Mouse (Mus musculus): ENCODE data around the gene Slc8a2. TPM values are rescaled to one million over a fixed set of nuclear protein-coding genes. Genes with fewer than 3 reads are reported as not detected.

Slc8a2 gene
- polyA plus RNA-seq (2016; fragmentation: Nextera tagmentation; extraction: Ambion mirVana) = 0.26 and 0.42 TPM in 2 replicates

- H3K36me3 ChIP-seq = peaks cover 11% of the 10 kb centered on the region
- peak; percentile 87 for DNase-seq (ENCODE audit: low spot score)
- 2% methylated on average over 12 of the region's 12 CpGs for WGBS
- H3K4me3 ChIP-seq = peak within 1 kb of the TSS; percentile 79
- no peaks in the 10 kb centered on the region for H3K9me3 ChIP-seq
- peaks cover 11% of the 10 kb centered on the region; the same call in 1 of the 2 replicates for H3K27me3 ChIP-seq (ENCODE audit: insufficient read depth, poor library complexity, severe bottlenecking)
- H3K4me1 ChIP-seq (replicated peaks) = peaks cover 54% of the 10 kb centered on the region
- peak within 1 kb of the TSS; percentile 91 for H3K27ac ChIP-seq
These were observed at the start of gene Slc8a2 for GRCm38 (mm10) chr7:16129421-16129845. Slc8a2 (plus strand) TSS chr7:16129826.

- WGBS = 76% methylated on average over 1 of the region's 1 CpGs
- no peak for DNase-seq (ENCODE audit: low spot score)
- no peaks in the 10 kb centered on the region for H3K4me1 ChIP-seq (replicated peaks)
- no peak overlapping the region for H3K27ac ChIP-seq
- H3K36me3 ChIP-seq = no peaks in the 10 kb centered on the region
- H3K27me3 ChIP-seq (ENCODE audit: insufficient read depth, poor library complexity, severe bottlenecking) = peaks cover 3% of the 10 kb centered on the region; the same call in 1 of the 2 replicates
- H3K9me3 ChIP-seq = no peaks in the 10 kb centered on the region
- no peak overlapping the region for H3K4me3 ChIP-seq
These were observed 49.7 kb upstream of the Slc8a2 start for GRCm38 (mm10) chr7:16079947-16080346.

GRCm38 (mm10) chr7:16080581-16080980 lies 49.0 kb upstream of the Slc8a2 start:
- no peak for DNase-seq (ENCODE audit: low spot score)

GRCm38 (mm10) chr7:16083361-16083760 lies 46.3 kb upstream of the Slc8a2 start:
- Histone ChIP-seq H3K4me3 (no peak overlapping the region), H3K4me1 (replicated peaks) (no peaks in the 10 kb centered on the region), H3K36me3 (no peaks in the 10 kb centered on the region), H3K9me3 (no peaks in the 10 kb centered on the region), H3K27me3 (ENCODE audit: insufficient read depth, poor library complexity, severe bottlenecking) (no peaks in the 10 kb centered on the region), H3K27ac (no peak overlapping the region)
- DNase-seq (ENCODE audit: low spot score) = no peak
- WGBS = 65% methylated on average over 4 of the region's 4 CpGs

More at GRCm38 (mm10) chr7:16080581-16080980, 49.0 kb upstream of the Slc8a2 start:
- Histone ChIP-seq H3K4me3 (no peak overlapping the region), H3K27ac (no peak overlapping the region), H3K36me3 (no peaks in the 10 kb centered on the region), H3K9me3 (no peaks in the 10 kb centered on the region), H3K4me1 (replicated peaks) (no peaks in the 10 kb centered on the region), H3K27me3 (ENCODE audit: insufficient read depth, poor library complexity, severe bottlenecking) (peaks cover 3% of the 10 kb centered on the region; the same call in 1 of the 2 replicates)
- WGBS = 77% methylated on average over 4 of the region's 4 CpGs

GRCm38 (mm10) chr7:16087587-16087986 lies 42.0 kb upstream of the Slc8a2 start:
- Histone ChIP-seq H3K27ac (no peak overlapping the region), H3K9me3 (no peaks in the 10 kb centered on the region), H3K36me3 (no peaks in the 10 kb centered on the region), H3K4me1 (replicated peaks) (no peaks in the 10 kb centered on the region), H3K27me3 (ENCODE audit: insufficient read depth, poor library complexity, severe bottlenecking) (no peaks in the 10 kb centered on the region), H3K4me3 (no peak overlapping the region)
- no peak for DNase-seq (ENCODE audit: low spot score)
- 76% methylated on average over 2 of the region's 2 CpGs for WGBS

GRCm38 (mm10) chr7:16094592-16094991 lies 35.0 kb upstream of the Slc8a2 start:
- Histone ChIP-seq H3K4me1 (replicated peaks) (peaks cover 15% of the 10 kb centered on the region), H3K4me3 (no peak overlapping the region), H3K27me3 (ENCODE audit: insufficient read depth, poor library complexity, severe bottlenecking) (peaks cover 5% of the 10 kb centered on the region; the same call in 1 of the 2 replicates), H3K27ac (no peak overlapping the region), H3K36me3 (no peaks in the 10 kb centered on the region), H3K9me3 (no peaks in the 10 kb centered on the region)
- WGBS = 76% methylated on average over 3 of the region's 3 CpGs
- no peak for DNase-seq (ENCODE audit: low spot score)

- H3K4me1 ChIP-seq (replicated peaks) = peaks cover 35% of the 10 kb centered on the region
- peaks cover 29% of the 10 kb centered on the region for H3K36me3 ChIP-seq
- DNase-seq (ENCODE audit: low spot score) = peak; percentile 99
- H3K27ac ChIP-seq = peak within 1 kb of the TSS; percentile 95
- H3K27me3 ChIP-seq (ENCODE audit: insufficient read depth, poor library complexity, severe bottlenecking) = peaks cover 5% of the 10 kb centered on the region; the same call in 1 of the 2 replicates
- H3K4me3 ChIP-seq = peak within 1 kb of the TSS; percentile 85
- H3K9me3 ChIP-seq = no peaks in the 10 kb centered on the region
- WGBS = under 1% methylated on average over 68 of the region's 68 CpGs
These were observed 31.3 kb upstream of the Slc8a2 start, which contains the start of gene Napa for GRCm38 (mm10) chr7:16098021-16099017. Napa (plus strand) TSS chr7:16098458.

- 84% methylated on average over 4 of the region's 4 CpGs for WGBS
- H3K4me1 ChIP-seq (replicated peaks) = peaks cover 41% of the 10 kb centered on the region
- peak overlapping the region; percentile 85 for H3K4me3 ChIP-seq
- no peaks in the 10 kb centered on the region for H3K9me3 ChIP-seq
- DNase-seq (ENCODE audit: low spot score) = no peak
- peaks cover 44% of the 10 kb centered on the region for H3K36me3 ChIP-seq
- no peak overlapping the region for H3K27ac ChIP-seq
- peaks cover 5% of the 10 kb centered on the region; the same call in 1 of the 2 replicates for H3K27me3 ChIP-seq (ENCODE audit: insufficient read depth, poor library complexity, severe bottlenecking)
These were observed 29.7 kb upstream of the Slc8a2 start for GRCm38 (mm10) chr7:16099901-16100300.

- Histone ChIP-seq H3K36me3 (peaks cover 52% of the 10 kb centered on the region), H3K4me1 (replicated peaks) (peaks cover 41% of the 10 kb centered on the region), H3K4me3 (0 out of 2 replicates have a peak overlapping the region, but pooled peaks have one; percentile 85), H3K27ac (no peak overlapping the region), H3K27me3 (ENCODE audit: insufficient read depth, poor library complexity, severe bottlenecking) (no peaks in the 10 kb centered on the region), H3K9me3 (no peaks in the 10 kb centered on the region)
- DNase-seq (ENCODE audit: low spot score) = no peak
- 68% methylated on average over 7 of the region's 7 CpGs for WGBS
These were observed 28.5 kb upstream of the Slc8a2 start for GRCm38 (mm10) chr7:16101081-16101480.

- no peak for DNase-seq (ENCODE audit: low spot score)
- 80% methylated on average over 15 of the region's 15 CpGs for WGBS
- no peak overlapping the region for H3K27ac ChIP-seq
- H3K4me3 ChIP-seq = no peak overlapping the region
- peaks cover 41% of the 10 kb centered on the region for H3K4me1 ChIP-seq (replicated peaks)
- H3K27me3 ChIP-seq (ENCODE audit: insufficient read depth, poor library complexity, severe bottlenecking) = no peaks in the 10 kb centered on the region
- no peaks in the 10 kb centered on the region for H3K9me3 ChIP-seq
- peaks cover 53% of the 10 kb centered on the region for H3K36me3 ChIP-seq
These were observed 27.7 kb upstream of the Slc8a2 start for GRCm38 (mm10) chr7:16101726-16102475.

- peaks cover 61% of the 10 kb centered on the region for H3K36me3 ChIP-seq
- H3K27me3 ChIP-seq (ENCODE audit: insufficient read depth, poor library complexity, severe bottlenecking) = no peaks in the 10 kb centered on the region
- H3K9me3 ChIP-seq = no peaks in the 10 kb centered on the region
- no peak for DNase-seq (ENCODE audit: low spot score)
- no peak overlapping the region for H3K4me3 ChIP-seq
- 0 out of 2 replicates have a peak overlapping the region, but pooled peaks have one; percentile 67 for H3K27ac ChIP-seq
- peaks cover 36% of the 10 kb centered on the region for H3K4me1 ChIP-seq (replicated peaks)
- WGBS = 89% methylated on average over 5 of the region's 5 CpGs
These were observed 26.9 kb upstream of the Slc8a2 start for GRCm38 (mm10) chr7:16102686-16103226.

GRCm38 (mm10) chr7:16103760-16104159 lies 25.9 kb upstream of the Slc8a2 start:
- Histone ChIP-seq H3K4me3 (no peak overlapping the region), H3K4me1 (replicated peaks) (peaks cover 34% of the 10 kb centered on the region), H3K9me3 (no peaks in the 10 kb centered on the region), H3K36me3 (peaks cover 71% of the 10 kb centered on the region), H3K27me3 (ENCODE audit: insufficient read depth, poor library complexity, severe bottlenecking) (no peaks in the 10 kb centered on the region), H3K27ac (peak overlapping the region; percentile 42; the same call in 1 of the 2 replicates)
- 80% methylated on average over 6 of the region's 6 CpGs for WGBS
- no peak for DNase-seq (ENCODE audit: low spot score)

Measured in hindbrain, embryonic 10.5 days (tissue).